Comparison of ENCODE assay signal across 8 mouse cellular contexts in genomic region chr15:99470971-99471676, GRCm38 (mm10). TPM values are rescaled to one million over a fixed set of nuclear protein-coding genes. Genes with fewer than 3 reads are reported as not detected.
A peak's percentile ranks its signal among the peaks of the same experiment; 100 is the strongest.
DNase-seq lines count a peak whose midpoint lies in the region; ATAC-seq lines count a peak whose summit lies in the region.

No protein-coding gene starts in this region.

- H3K4me1 ChIP-seq in lung, embryonic 16.5 days (replicated peaks; ENCODE audit: control insufficient read depth, insufficient read depth, low read length): peaks cover 12% of the 10 kb centered on the region; the same call in 1 of the 2 replicates

- H3K36me3 ChIP-seq in lung, embryonic 16.5 days (ENCODE audit: control insufficient read depth, insufficient read depth, low read length): peaks cover 6% of the 10 kb centered on the region; the same call in 1 of the 2 replicates

- no peak overlapping the region for H3K27ac ChIP-seq in lung, embryonic 16.5 days (ENCODE audit: low read length)

- no peak for ATAC-seq in lung, embryonic 16.5 days (ENCODE audit: low read depth)

- no peaks in the 10 kb centered on the region for H3K27me3 ChIP-seq in lung, embryonic 16.5 days (ENCODE audit: control insufficient read depth, insufficient read depth, low read depth, low read length)

- H3K4me3 ChIP-seq in lung, embryonic 16.5 days (ENCODE audit: low read length): no peak overlapping the region

- peak; percentile 67 to 69 for DNase-seq in B cell, adult 2 months
- peak; percentile 55 for DNase-seq in MN1 (ENCODE audit: low spot score)
- DNase-seq in cerebellum, postnatal 25 days: peak; percentile 83 to 84
- DNase-seq in heart, adult 9 months (ENCODE audit: low spot score in 2 of 2): peak; percentile 68
- peak; percentile 80 for DNase-seq in kidney, postnatal 10 days
- DNase-seq in retina, embryonic 14.5 days (ENCODE audit: low spot score): peak; percentile 82
- no peak for DNase-seq in urinary bladder, postnatal 4 days (ENCODE audit: low spot score in 2 of 2)

- no peaks in the 10 kb centered on the region for H3K9me3 ChIP-seq in lung, embryonic 16.5 days (ENCODE audit: control insufficient read depth, low read length)

- 48% methylated on average over 17 of the region's 17 CpGs for WGBS in lung, embryonic 16.5 days

- H3K4me2 ChIP-seq in lung, embryonic 16.5 days (ENCODE audit: low read depth, low read length): peak overlapping the region; percentile 30; the same call in 1 of the 2 replicates

- H3K9ac ChIP-seq in lung, embryonic 16.5 days (ENCODE audit: low read length): no peak overlapping the region

RNA-seq across cellular contexts. Expression of gene Bcdin3d, which starts 3.4 kb away (rescaled TPM):
- 13.4 and 13.7 TPM in 2 replicates for polyA plus RNA-seq in lung, embryonic 16.5 days (2015; fragmentation: Nextera tagmentation; extraction: Ambion mirVana)

RNA-seq across cellular contexts. Expression of gene Nckap5l, which starts 13.6 kb away (rescaled TPM):
- 7.5 and 9.5 TPM in 2 replicates for polyA plus RNA-seq in lung, embryonic 16.5 days (2015; fragmentation: Nextera tagmentation; extraction: Ambion mirVana)

RNA-seq across cellular contexts. Expression of gene Faim2, which starts 56.8 kb away (rescaled TPM):
- polyA plus RNA-seq in lung, embryonic 16.5 days (2015; fragmentation: Nextera tagmentation; extraction: Ambion mirVana): 0.93 and 0.94 TPM in 2 replicates

Comparison
In these comparisons a context has a peak if more than half of its experiments do, and no peak if none do; other contexts are left out.
1. DNase-seq: peak in B cell, adult 2 months (2 of 2), MN1 (single experiment), cerebellum, postnatal 25 days (2 of 2), heart, adult 9 months (2 of 2), kidney, postnatal 10 days (single experiment) and retina, embryonic 14.5 days (single experiment); none in urinary bladder, postnatal 4 days (0 of 2).